Mouse (Mus musculus) spleen, adult 2 months (tissue): ENCODE data around the gene Ror1.

Experiments used
- CTCF ChIP-seq: fragments of 200-500 bp; IDR thresholded peaks from 2 replicates; pipeline ENCODE4 v1.5.1; 2011; ENCODE audit warnings: mild to moderate bottlenecking, inconsistent platforms; ENCODE audit not compliant: insufficient read depth, insufficient read length, insufficient replicate concordance; ENCODE audit errors: extremely low read depth
- POLR2A ChIP-seq: fragments of 200-500 bp; IDR thresholded peaks from 2 replicates; pipeline ENCODE4 v1.6.1; 2011; ENCODE audit warnings: low read depth, low read length, inconsistent platforms

DNA sequence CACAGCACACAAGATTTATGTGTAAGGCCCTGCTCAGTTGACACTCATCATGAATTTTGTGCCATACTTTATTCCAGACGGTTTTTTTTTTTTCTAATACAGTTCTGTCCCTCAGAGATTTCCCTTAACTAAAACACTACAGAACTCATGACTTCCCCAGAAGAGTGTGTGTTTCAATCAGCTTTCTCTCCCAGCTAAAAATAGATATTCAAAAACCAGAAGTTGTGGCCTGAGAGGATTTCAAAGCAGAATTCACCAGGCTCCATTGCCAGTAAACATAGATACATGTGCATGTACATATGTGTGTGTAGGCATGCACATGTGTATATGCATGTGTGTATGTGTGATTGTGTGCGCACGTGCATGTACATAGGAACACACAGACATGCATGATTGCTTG lies 252.2 kb downstream of the Ror1 start:
- TF ChIP-seq CTCF (no peak), POLR2A (no peak)
